Mouse (Mus musculus) CH12.LX (cell line): ENCODE results near the gene Aurkaip1. TPM values are rescaled to one million over a fixed set of nuclear protein-coding genes. Genes with fewer than 3 reads are reported as not detected.

Experiments
- DNase-seq: peaks from one replicate; pipeline ENCODE4 v3.0.0-alpha.2; 2013; ENCODE audit errors: extremely low read depth
- H3K27ac ChIP-seq: 2 replicates; pipeline ENCODE4 v1.5.1; 2012; ENCODE audit warnings: low read depth, mild to moderate bottlenecking, control low read depth, moderate library complexity; ENCODE audit not compliant: insufficient read depth
- H3K27me3 ChIP-seq: replicated peaks from 2 replicates; pipeline ENCODE3; 2012; ENCODE audit warnings: inconsistent platforms
- H3K36me3 ChIP-seq, 2 experiments: replicated peaks in 1 of 2; 2 replicates each; pipeline versions ENCODE3 to v1.6.1; 2012; ENCODE audit warnings: inconsistent platforms in 1 of 2, low read length in 1 of 2, mild to moderate bottlenecking in 1 of 2, mixed read lengths in 1 of 2, moderate library complexity in 1 of 2; ENCODE audit not compliant: control insufficient read depth in 1 of 2, insufficient read depth in 1 of 2
- H3K4me1 ChIP-seq, 2 experiments: 2 replicates each; pipeline ENCODE4 v1.6.1; 2012; ENCODE audit warnings: inconsistent platforms in 1 of 2, moderate library complexity in 1 of 2; ENCODE audit not compliant: insufficient read depth in 2 of 2, control insufficient read depth in 1 of 2
- H3K4me2 ChIP-seq: 2 replicates; pipeline ENCODE4 v1.6.1; 2012; ENCODE audit warnings: low read depth, mild to moderate bottlenecking, control low read depth; ENCODE audit not compliant: poor library complexity, insufficient read depth, severe bottlenecking
- H3K4me3 ChIP-seq, 3 experiments: fragments of 150-350 bp in 1 of 3; sonication (generic) in 1 of 3; replicated peaks in 1 of 3; 2 replicates each; pipeline versions ENCODE3 to v1.5.1; 2011 to 2012; ENCODE audit warnings: low read depth in 2 of 3, low read length in 2 of 3, mild to moderate bottlenecking in 2 of 3, moderate library complexity in 2 of 3, control low read depth in 1 of 3, improper control_type of control experiment in 1 of 3, inconsistent platforms in 1 of 3, mixed read lengths in 1 of 3; ENCODE audit not compliant: poor library complexity in 1 of 3
- H3K79me2 ChIP-seq: replicated peaks from 2 replicates; pipeline ENCODE4 v1.6.1; 2012; ENCODE audit warnings: mild to moderate bottlenecking, moderate library complexity; ENCODE audit not compliant: control insufficient read depth, poor library complexity, insufficient read depth, severe bottlenecking; ENCODE audit errors: extremely low read depth
- H3K9ac ChIP-seq: 2 replicates; pipeline ENCODE4 v1.6.1; 2012; ENCODE audit warnings: low read depth, mild to moderate bottlenecking, control low read depth, moderate library complexity; ENCODE audit not compliant: insufficient read depth
- H3K9me3 ChIP-seq: replicated peaks from 2 replicates; pipeline ENCODE3; 2012; ENCODE audit warnings: low read length, inconsistent platforms, mixed read lengths
- BHLHE40 ChIP-seq: IDR thresholded peaks from 2 replicates; pipeline ENCODE4 v1.6.1; 2011; ENCODE audit warnings: mild to moderate bottlenecking, low read depth, low read length, improper control_type of control experiment
- CHD2 ChIP-seq: IDR thresholded peaks from 2 replicates; pipeline ENCODE4 v1.6.1; 2011; ENCODE audit warnings: low read length, improper control_type of control experiment
- CTCF ChIP-seq, 2 experiments: IDR thresholded peaks in 1 of 2; conservative IDR thresholded peaks in 1 of 2; 2 replicates each; pipeline ENCODE4 v1.5.1; 2011 to 2012; ENCODE audit warnings: low read depth in 2 of 2, low read length in 2 of 2, improper control_type of control experiment in 1 of 2, inconsistent platforms in 1 of 2, mild to moderate bottlenecking in 1 of 2, moderate library complexity in 1 of 2
- ELF1 ChIP-seq: IDR thresholded peaks from 2 replicates; pipeline ENCODE4 v1.6.1; 2014; ENCODE audit warnings: low read depth, mild to moderate bottlenecking, inconsistent platforms, low read length, improper control_type of control experiment
- ETS1 ChIP-seq: conservative IDR thresholded peaks from 2 replicates; pipeline ENCODE4 v1.6.1; 2012; ENCODE audit warnings: low read depth, mild to moderate bottlenecking, inconsistent platforms, low read length, improper control_type of control experiment, moderate library complexity
- HCFC1 ChIP-seq: IDR thresholded peaks from 2 replicates; pipeline ENCODE4 v1.6.1; 2012; ENCODE audit warnings: low read depth, mild to moderate bottlenecking, inconsistent platforms, low read length, improper control_type of control experiment
- IRF4 ChIP-seq: IDR thresholded peaks from 2 replicates; pipeline ENCODE4 v1.6.1; 2014; ENCODE audit warnings: low read depth, mild to moderate bottlenecking, inconsistent platforms, low read length, improper control_type of control experiment
- JUN ChIP-seq: IDR thresholded peaks from 2 replicates; pipeline ENCODE4 v1.6.1; 2011; ENCODE audit warnings: low read depth, mild to moderate bottlenecking, low read length, improper control_type of control experiment, moderate library complexity; ENCODE audit not compliant: insufficient read depth
- KAT2A ChIP-seq: IDR thresholded peaks from 2 replicates; pipeline ENCODE4 v1.6.1; 2012; ENCODE audit warnings: low read length, improper control_type of control experiment, inconsistent platforms; ENCODE audit not compliant: insufficient replicate concordance
- MAFK ChIP-seq: IDR thresholded peaks from 2 replicates; pipeline ENCODE4 v1.6.1; 2011; ENCODE audit warnings: low read length, improper control_type of control experiment; ENCODE audit not compliant: insufficient replicate concordance
- MAZ ChIP-seq: IDR thresholded peaks from 2 replicates; pipeline ENCODE4 v1.6.1; 2012; ENCODE audit warnings: low read depth, mild to moderate bottlenecking, inconsistent platforms, low read length, improper control_type of control experiment, moderate library complexity
- MXI1 ChIP-seq: IDR thresholded peaks from 2 replicates; pipeline ENCODE4 v1.6.1; 2011; ENCODE audit warnings: mild to moderate bottlenecking, low read depth, low read length, improper control_type of control experiment
- MYC ChIP-seq: IDR thresholded peaks from 2 replicates; pipeline ENCODE4 v1.6.1; 2011; ENCODE audit warnings: low read depth, mild to moderate bottlenecking, improper control_type of control experiment, low read length
- NELFE ChIP-seq: IDR thresholded peaks from 2 replicates; pipeline ENCODE4 v1.6.1; 2011; ENCODE audit warnings: low read depth, low read length, improper control_type of control experiment
- NRF1 ChIP-seq: IDR thresholded peaks from 2 replicates; pipeline ENCODE4 v1.6.1; 2014; ENCODE audit warnings: low read depth, mild to moderate bottlenecking, inconsistent platforms, low read length, improper control_type of control experiment, moderate library complexity
- POLR2A ChIP-seq: IDR thresholded peaks from 2 replicates; pipeline ENCODE4 v1.6.1; 2011; ENCODE audit warnings: low read depth, mild to moderate bottlenecking, improper control_type of control experiment, low read length
- POLR2AphosphoS2 ChIP-seq: IDR thresholded peaks from 2 replicates; pipeline ENCODE4 v1.6.1; 2011; ENCODE audit warnings: low read depth, low read length, improper control_type of control experiment
- RAD21 ChIP-seq: IDR thresholded peaks from 2 replicates; pipeline ENCODE4 v1.6.1; 2011; ENCODE audit warnings: low read depth, mild to moderate bottlenecking, low read length, improper control_type of control experiment, moderate library complexity
- SIN3A ChIP-seq: IDR thresholded peaks from 2 replicates; pipeline ENCODE4 v1.6.1; 2012; ENCODE audit warnings: low read length, improper control_type of control experiment, inconsistent platforms
- SMC3 ChIP-seq: IDR thresholded peaks from 2 replicates; pipeline ENCODE4 v1.6.1; 2011; ENCODE audit warnings: low read depth, low read length, improper control_type of control experiment
- TBP ChIP-seq: conservative IDR thresholded peaks from 2 replicates; pipeline ENCODE4 v1.6.1; 2011; ENCODE audit warnings: low read depth, low read length, improper control_type of control experiment
- TCF12 ChIP-seq: IDR thresholded peaks from 2 replicates; pipeline ENCODE4 v1.6.1; 2014; ENCODE audit warnings: low read depth, mild to moderate bottlenecking, inconsistent platforms, low read length, improper control_type of control experiment
- ZC3H11A ChIP-seq: IDR thresholded peaks from 2 replicates; pipeline ENCODE4 v1.6.1; 2012; ENCODE audit warnings: low read depth, mild to moderate bottlenecking, inconsistent platforms, low read length, improper control_type of control experiment
- ZMIZ1 ChIP-seq: IDR thresholded peaks from 2 replicates; pipeline ENCODE4 v1.6.1; 2012; ENCODE audit warnings: low read depth, mild to moderate bottlenecking, inconsistent platforms, low read length, improper control_type of control experiment
- dilution Hi-C: fragments of 300-500 bp; cut with MboI; formaldehyde crosslinking; loops from 2 replicates; pipeline ENCODE4 v1.14.3; 2020; ENCODE audit warnings: low sequenced_read_pairs; ENCODE audit not compliant: extremely low pct_unique_long_range_greater_than_20kb, extremely low pct_ligation_motif_present
- in situ Hi-C: fragments of 300-500 bp; cut with MboI; formaldehyde crosslinking; loops from 3 replicates; pipeline ENCODE4 v1.14.3; 2019; ENCODE audit warnings: low sequenced_read_pairs, low pct_ligation_motif_present, low pct_unique_long_range_greater_than_20kb, mixed read lengths
- polyA plus RNA-seq: library from polyadenylated mRNA; unstranded; fragments of >175 nt; gene quantifications from 2 replicates; pipeline ENCODE4 v1.2.1, GENCODE M21; 2012; ENCODE audit warnings: low read depth; ENCODE audit not compliant: insufficient read length
- total RNA-seq, 2 experiments: library from RNA; depleted of rRNA; stranded (reverse); fragments of 300-350 nt in 1 of 2; fragments of >200 nt in 1 of 2; gene quantifications; 2 replicates each; pipeline ENCODE4 v1.2.3; 2012 to 2014

Aurkaip1 gene
- total and polyA plus RNA-seq, 3 experiments: 141 to 162 (median 149) TPM

DNA sequence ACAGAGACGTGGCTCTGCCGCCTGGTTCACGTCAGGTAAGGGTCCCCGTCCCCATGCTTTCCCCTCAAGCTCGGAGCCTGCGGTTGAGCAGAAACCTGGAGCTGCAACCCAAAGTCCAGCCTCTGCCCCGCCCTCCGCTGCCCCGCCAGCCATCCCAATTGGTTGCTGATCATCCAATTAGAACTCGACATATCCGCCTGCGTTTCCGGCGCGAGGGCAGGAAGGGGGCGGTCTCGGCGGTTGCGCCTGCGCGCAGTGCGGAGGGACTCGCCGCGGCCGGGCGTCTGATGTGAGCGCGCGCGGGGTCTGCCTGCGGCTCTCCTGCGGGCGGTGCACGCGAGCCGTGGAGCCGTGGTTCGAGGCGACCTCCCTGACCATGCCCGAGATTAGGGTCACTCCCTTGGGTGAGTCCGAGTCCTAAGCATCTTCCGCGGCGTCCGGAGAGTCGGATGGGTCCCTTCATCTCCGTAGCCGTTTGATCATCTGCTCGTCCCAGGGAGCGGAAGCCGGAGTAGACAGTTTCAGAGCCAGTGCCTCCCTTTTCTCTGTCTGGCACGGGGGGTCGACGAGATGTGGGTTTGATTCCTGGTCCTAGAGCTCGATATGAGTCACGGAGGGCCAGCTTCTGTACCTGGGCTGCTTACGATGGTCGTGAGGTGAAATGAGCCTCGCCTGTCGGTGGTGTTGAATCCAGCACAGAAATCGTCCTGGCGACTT lies 38.4 kb downstream of the Aurkaip1 start, which contains the start of the genes Cptp and Ints11:
TSS of gene Cptp (minus strand) at position 124 of the 717 bp plus-strand sequence.
TSS of gene Ints11 (plus strand) at position 230 of the 717 bp plus-strand sequence.
- Histone ChIP-seq H3K4me3 (peak within 1 kb of the TSS; percentile 85 to 93 (median 88)), H3K79me2 (peaks cover 31% of the 10 kb centered on the region), H3K4me1 (peaks cover 26 to 36% of the 10 kb centered on the region in 2 experiments), H3K9ac (peak within 1 kb of the TSS; percentile 84), H3K27ac (peak within 1 kb of the TSS; percentile 5; the same call in 1 of the 2 replicates), H3K9me3 (no peaks in the 10 kb centered on the region), H3K36me3 (peaks cover 55 to 64% of the 10 kb centered on the region in 2 experiments), H3K4me2 (peak within 1 kb of the TSS; percentile 94), H3K27me3 (no peaks in the 10 kb centered on the region)
- dilution Hi-C loops (no loop called here), in situ Hi-C loops (no loop called here)
- TF ChIP-seq ZC3H11A (no peak), NELFE (peak; percentile 95), POLR2AphosphoS2 (peak; percentile 83), IRF4 (peak; percentile 29; the same call in 1 of the 2 replicates), KAT2A (peak; percentile 71; the same call in 1 of the 2 replicates), SIN3A (peak; percentile 84), JUN (no peak), CTCF (conservative IDR thresholded peaks at IDR 0.05 in 1 of 2, IDR thresholded peaks at IDR 0.05 in 1 of 2; ENCODE audit: low read depth in 2 of 2, low read length in 2 of 2) (peak in 1 of 2 experiments; percentile 36; a peak in 2 of 4 replicates), TBP (0 out of 2 replicates have a peak, but pooled peaks have one; percentile 16), SMC3 (peak; percentile 18), ETS1 (no peak), HCFC1 (peak; percentile 80), MYC (peak; percentile 67; the same call in 1 of the 2 replicates), MAFK (no peak), CHD2 (peak; percentile 53; the same call in 1 of the 2 replicates), MXI1 (peak; percentile 77), ELF1 (peak; percentile 80), NRF1 (peak; percentile 94), POLR2A (peak; percentile 90), RAD21 (peak; percentile 19), ZMIZ1 (peak; percentile 81), TCF12 (peak; percentile 86), MAZ (no peak), BHLHE40 (peak; percentile 34; the same call in 1 of the 2 replicates)
- DNase-seq: peak; percentile 94
